Mouse (Mus musculus) erythroid progenitor cell, adult 5-6 weeks (primary cell): ENCODE measurements at regions not wholly inside any gene's neighbourhood (a gene's known extent, or its start where the extent isn't known, plus 50 kb on each side); places are given as distances from the start of the nearest gene placed in this dataset.
A peak's percentile ranks its signal among the peaks of the same experiment; 100 is the strongest.

Experiments
- ATAC-seq: replicated peaks from 2 replicates; pipeline ENCODE4 v1.8.0; 2016; ENCODE audit warnings: moderate number of reproducible peaks, mild to moderate bottlenecking, moderate TSS enrichment, inconsistent platforms; ENCODE audit not compliant: poor library complexity, low FRiP score, severe bottlenecking

DNA sequence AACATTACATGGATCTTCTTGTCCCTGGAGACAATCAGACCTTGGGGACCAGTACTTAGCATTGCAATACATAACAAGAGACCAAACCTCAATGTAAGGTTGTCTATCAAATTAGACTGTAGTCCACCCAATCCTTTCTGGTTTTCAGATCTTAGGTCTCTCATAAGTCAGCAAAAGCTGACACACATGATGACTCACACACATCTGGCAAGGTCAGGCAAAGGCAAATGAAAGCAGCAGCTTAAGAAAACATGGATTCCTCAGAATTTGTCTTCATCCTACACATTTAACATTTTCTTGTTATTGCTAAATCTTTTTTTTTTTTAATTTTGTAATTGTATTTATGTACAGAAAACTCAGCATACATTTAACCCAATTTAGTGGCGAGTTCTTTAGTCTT lies 52.0 kb downstream of the Gm11983 start:
- no peak for ATAC-seq

DNA sequence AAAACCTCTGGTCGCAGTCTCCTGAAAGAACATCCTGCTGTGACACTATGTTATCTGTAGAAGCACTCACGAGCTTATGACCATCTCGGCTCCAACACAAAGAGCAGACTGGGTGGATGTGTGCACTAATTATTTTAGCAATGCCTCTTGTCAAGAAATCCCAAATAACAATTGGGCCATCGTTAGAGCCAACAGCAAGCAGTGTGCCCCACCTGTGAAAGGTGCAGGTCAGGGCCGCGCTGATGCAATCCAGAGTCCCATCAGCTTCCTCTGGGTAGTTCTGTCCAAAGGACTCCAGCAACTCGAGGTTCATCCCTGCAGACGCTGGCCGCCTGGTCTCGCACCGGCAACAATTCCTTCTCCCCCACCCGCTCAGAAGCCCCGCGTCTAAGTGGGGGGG lies 54.6 kb downstream of the Gm11983 start:
- ATAC-seq: no peak

DNA sequence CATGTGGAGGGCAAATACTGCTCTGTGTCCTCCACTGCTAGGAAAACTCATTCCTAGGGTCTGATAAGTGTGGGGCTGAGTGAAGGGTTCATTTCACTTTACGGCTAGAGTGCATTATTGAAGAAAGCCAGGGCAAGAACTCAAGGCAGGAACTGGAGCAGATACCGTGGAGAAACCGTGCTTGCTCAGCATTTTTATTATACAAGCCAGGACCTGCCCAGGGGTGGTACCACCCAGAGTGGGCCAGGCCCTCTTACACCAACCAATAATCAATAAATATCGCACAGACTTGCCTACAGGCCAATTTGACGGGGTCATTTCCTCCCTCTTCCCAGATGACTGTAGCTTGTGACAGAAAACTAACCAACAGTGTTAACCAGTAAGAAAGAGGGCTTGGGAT lies 57.7 kb downstream of the Gm11983 start:
- ATAC-seq: no peak

DNA sequence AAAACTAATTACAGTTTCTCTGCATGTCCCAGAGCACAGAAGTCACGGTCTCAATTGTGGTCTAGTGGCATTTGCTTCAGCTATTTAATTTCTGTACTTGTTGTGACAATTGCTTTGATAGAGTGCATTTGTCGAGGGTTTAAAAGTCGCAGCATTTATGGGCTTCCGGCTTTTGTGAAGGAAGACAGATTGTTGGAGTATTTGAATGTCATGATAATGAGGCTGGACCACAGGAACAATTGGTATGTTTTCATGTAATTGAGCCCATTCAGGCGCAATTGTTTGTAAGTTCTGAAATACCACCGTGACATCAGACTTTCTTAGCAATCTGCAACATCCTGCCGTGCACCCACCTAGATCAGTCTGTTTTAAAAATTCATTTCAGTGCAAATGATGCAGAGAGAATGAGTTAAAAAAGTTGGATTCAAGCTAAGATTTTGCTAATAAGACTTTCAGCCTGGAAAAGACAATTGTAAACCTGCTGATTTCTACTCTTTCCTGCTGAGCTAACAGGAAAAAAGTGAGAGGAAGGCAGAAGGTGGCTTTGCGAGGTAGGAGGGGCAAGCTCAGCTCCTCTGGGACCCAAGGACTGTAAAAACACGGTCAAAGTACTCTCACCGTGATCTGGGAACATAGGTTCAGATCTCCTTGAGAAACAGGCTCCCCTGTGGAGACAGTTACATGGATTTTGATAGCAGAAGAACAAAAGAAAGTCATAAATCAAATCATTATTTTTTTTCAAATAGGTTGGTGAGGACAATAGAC lies 58.7 kb downstream of the Gm11983 start:
- no peak for ATAC-seq

DNA sequence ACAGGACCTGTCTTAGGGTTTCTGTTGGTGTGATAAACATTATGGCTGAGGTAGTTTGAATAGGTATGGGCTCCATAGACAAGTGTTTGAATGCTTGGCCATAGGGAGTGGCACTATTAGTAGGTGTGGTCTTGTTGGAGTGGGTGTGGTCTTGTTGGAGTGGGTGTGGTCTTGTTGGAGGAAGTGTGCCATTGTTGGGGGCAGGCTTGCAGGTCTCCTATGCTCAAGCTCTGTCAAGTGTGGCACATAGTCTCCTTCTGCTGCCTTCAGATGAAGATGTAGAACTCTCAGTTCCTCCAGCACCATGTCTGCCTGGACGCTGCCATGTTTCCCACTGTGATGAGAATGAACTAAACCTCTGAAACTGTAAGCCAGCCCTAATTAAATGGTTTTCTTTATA lies 59.9 kb downstream of the Gm11983 start:
- no peak for ATAC-seq

DNA sequence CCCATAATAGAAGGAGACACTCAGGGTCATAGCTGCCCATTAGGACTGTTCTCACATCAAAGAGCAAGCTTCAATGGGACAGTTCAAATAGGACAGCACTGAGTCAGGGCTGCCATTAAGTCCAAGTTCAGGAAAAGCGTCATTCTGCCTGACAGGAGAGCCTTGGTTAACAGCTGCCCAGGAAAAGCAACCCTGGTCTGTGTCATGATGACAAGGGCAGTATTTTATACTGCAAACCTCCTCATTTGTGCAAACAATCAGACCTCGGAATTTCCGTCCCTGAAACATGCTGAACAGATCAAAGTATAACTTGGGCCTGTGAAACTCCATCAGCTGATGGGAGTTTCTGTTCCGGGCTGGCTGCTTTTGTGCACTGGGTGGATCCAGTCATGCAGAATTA lies 62.8 kb downstream of the Gm11983 start:
- ATAC-seq: no peak

DNA sequence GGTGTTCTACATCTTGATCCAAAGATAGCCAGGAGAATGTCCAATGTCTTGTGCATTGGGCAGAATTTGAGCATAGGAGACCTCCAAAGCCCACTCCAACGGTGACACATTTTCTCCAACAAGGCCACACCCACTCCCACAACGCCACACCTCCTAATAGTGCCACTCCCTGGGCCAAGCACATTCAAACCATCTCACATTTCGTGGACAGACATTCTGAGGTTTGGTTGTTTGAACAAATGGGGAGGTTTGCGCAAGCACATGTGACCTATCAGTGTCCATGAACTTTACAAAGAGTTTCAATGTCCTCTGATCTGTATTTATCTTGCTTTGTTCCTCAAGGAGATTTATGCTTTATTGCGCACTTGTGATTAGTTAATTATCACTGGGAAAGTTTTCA lies 63.5 kb downstream of the Gm11983 start:
- ATAC-seq: no peak

DNA sequence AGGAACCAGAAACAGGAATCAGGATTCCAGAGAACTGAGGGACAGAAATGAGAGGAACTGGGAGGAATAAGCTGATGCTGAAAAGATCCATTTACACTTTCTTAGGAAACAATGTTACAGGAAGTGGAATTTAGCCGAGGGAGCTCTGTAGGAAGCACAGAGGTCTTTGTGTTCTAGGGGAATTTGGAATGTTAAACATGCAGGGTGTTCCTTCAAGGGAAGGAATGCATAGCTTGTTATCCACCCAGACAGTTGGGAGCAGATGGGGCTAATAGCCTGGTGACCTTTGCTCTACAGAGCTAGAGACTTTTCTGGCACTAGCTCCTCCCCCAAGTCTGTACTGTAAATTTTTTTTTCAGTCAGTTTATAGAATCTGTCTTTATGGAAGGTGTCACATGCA lies 64.1 kb downstream of the Gm11983 start:
- ATAC-seq: no peak

DNA sequence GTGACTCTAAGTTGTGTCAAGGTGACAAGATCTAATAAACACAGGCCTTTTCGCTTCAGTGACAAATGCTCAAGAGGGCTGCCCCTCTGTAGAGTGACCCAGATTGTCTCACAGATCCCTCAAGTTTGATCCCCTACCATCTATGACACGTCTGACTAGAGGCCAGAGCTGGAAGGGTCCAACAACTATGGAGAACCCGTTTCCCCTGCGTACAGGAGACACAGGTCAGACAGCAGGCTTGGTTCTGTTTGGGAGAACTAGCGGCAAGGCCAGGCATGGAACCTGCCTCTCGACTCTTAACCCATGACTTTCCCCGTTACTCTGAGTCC lies 68.1 kb downstream of the Gm11983 start:
- ATAC-seq: no peak

DNA sequence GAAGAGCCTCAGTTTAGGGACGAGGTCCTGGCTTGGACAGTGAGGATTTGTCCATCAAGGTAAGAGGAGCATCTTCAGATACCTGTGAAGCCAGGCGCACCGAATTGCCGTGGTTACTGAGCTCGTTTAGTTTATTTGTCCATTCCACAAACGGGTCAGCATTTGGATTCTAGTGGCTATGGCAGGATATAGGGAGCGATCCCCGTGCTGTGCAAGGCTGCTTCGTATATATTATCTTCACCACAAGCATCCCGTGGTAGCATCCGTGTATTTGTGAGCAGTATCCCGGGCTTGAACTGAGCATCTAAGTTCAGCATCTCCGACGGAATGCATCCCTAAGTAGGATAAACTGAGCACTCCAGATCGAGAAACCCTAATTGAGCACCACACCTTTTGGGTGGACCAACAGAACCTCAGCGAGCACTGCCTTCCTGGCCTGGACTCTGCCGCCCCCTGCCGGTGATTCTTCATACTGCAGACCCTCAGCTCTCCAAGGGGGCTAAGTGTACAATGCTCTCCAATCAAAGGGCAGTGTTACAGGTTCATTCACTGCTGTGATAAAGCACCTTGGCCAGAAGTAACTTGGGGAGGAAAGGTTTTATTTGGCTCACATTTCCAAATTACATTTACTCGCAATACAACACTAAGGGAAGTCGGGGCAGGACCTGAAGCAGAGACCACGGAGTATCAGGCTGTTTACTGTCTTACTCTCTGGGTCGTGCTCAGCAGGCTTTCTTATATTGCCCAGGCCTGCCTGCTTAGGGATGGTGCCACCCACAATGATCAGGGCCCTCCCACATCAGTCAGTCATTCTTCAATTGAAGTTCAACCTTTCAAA lies 68.6 kb downstream of the Gm11983 start:
- ATAC-seq: peak; percentile 46

DNA sequence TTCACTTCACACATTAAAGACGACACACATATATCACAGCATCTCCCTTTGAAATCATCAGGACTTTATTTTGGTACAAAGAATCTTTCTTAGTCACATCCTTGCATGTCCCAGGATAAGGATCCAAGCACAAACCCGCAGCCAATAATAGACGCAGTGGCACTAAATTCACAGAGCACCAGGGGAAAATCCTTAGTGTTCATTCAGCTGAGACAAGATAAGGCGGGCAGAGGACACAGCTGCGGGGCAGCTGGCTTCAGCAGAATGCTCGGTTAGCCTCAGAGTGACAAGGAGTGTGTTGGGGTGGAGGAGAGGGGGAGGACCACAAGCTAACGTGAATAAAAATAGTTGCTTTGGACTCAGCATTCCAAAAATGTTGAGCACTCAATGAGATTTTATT lies 70.7 kb downstream of the Gm11983 start:
- no peak for ATAC-seq

DNA sequence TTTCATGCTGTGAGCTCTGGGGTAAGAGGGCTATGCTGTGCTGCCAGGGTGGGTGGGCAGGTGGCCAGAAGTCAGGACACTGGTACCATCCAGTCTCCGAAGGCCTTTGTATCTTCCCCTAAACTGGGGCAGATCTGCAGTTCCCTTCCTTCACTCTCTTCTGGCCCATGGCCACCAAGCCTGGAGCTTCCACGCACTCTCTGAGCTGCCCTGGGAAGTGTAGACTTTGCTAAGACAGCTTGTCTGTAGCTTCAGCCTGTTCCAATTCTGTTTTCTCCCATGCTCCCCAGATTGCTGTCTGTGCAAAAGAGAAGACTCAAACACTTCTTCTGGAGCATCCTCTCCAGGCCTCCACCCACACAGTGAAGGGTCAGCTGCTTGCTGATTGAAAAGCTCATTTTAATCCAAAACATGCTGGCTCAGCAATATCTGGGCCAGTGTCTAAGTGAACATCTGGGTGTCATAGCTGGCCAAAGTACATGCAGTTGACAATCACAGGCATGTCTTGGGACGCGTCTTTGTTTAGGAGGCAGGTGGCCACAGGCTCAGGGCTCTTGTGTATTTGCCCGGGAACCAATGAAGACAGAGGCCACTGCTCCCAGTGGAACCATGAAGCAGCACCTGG lies 72.0 kb downstream of the Gm11983 start:
- ATAC-seq: no peak

DNA sequence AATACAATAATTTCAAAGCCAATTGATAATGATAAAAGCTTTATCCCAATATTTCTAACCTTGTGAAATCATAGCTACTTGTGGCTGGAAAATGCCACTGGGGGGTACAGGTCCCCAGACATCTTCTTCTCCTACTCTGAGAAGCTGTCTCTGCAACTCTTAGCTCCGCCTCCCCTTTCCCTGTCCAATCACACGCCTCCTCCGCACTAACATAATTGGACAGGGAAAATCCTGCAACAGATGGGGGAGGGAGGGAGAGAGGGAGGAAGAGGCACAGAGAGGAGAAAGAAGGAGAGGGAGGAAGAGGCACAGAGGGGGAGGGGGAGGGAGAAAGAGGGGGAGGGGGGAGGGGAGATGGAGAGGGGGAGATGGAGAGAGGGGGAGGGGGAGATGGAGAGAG lies 73.3 kb downstream of the Gm11983 start:
- no peak for ATAC-seq

DNA sequence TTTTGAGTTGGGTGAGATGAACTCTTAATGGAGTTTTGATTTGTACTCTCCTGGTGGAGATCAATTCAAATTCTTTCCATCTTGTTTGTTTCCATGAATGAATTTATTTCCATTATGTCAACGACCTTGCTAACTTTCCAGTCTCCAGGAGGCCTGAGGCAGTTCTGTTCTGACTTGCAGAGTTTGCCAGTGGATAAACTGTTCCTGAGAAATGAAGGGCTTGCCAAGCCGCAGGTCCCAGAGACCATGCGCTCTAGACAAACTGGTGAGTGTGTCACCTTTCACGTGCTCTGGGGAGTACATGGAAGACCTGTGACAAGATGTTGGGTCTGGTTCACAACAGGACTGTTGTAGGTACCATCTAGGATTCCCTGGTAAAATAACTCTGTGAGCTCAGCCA lies 74.5 kb downstream of the Gm11983 start:
- no peak for ATAC-seq

DNA sequence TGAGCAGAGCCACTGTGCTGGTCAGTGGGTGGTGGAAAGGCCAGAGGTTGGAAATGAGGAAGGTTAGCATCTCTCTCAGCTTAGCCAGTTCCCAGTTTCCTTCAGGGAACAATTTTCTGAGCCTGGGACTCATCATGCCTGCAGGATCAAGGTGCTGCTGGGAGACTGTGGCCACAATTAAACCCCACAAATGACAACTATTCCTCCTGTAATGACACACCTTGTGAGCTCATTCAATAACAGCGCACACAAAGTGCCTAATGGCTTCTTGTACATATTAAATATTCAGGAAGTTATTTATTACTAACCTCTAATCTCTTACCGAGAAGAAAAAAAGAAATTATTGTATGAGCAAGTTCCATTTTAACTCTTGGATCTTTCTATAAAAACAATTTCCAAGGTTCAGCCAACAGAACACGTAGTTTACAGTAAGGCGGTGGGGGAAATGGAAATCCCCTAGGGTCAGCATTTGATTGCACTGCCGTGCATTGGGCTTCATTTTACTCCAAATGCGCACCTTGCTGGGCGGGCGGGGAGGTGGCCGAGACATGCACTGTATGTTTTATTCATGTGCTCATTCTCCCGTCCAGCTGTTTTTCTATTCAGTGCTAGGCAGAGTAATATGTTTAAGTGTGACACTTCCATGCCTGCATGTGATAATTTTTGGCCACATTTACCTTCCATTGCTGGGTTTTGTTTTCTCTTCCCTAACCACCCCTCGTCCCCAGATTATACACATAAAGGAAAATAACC lies 75.4 kb downstream of the Gm11983 start:
- no peak for ATAC-seq

DNA sequence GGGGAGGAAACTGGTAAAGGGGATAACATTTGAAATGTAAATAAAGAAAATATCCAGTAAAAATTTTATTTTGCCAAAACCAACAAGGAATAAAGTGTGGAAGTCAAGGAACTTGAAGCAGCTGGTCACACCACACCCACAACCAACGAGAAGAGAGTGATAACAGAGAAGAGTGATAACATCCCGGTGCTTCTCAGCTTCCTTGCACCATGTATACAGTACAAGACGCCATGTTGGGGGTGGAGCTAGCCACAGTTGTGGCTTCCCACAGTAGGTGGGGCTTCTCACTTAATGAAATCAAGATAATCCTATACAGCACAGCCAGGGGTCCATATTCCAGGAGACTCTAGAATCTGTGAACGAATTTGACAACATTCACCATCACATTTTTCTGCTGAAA lies 77.9 kb downstream of the Gm11983 start:
- ATAC-seq: no peak

DNA sequence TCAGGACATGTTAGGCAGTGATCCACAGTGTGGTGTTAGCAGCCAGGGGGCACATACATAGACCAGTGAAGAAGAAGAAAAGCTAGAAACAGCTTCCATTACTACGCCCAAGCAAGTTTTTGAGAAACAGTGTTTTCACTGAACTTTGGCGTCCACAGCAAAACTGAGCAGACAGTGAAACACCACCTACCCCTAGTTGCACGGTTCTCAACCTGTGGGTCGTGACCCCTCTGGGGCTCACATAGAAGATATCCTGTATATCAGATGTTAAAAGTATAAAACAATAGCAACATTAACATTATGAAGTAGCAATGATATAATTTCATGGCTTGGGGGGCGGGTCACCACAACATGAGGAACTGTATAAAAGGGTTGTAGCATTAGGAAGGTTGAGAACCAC lies 81.1 kb downstream of the Ramp3 start:
- no peak for ATAC-seq

DNA sequence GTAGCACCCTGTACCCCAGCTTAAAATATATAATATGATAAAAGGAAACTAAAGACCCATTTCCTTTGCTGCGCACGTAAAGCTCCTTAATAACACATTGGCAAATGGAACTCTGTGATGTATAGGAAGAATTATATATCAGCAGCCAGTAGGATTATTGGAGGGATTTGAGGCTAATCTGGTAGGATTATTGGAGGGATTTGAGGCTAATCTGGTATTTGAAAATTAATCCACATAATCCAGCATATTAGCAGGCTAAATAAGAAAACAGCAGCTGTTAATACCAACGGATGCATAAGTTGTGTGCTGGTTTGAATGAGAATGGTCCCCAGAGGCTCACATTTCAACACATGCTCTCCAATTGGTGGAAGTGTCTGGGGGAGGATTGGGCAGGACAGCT lies 80.3 kb downstream of the Ramp3 start:
- no peak for ATAC-seq

DNA sequence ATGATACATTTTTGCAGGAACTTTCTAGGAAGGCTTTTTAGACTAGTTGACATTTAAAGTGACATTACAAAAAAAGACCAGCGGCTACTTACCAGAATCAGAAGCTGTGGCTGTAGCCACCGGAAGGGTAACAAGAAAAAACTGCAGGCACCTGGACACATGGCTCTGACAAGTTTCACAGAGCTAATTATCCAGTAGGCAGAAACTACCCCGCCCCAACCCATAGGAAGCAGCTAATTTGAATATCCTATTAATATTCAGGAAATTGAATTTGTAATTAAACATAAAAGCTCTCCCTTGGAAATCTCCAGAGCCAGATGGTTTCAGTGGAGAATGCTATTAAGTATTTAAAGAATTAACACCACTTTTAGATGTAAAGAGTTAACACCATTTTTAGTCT lies 79.8 kb downstream of the Ramp3 start:
- no peak for ATAC-seq

DNA sequence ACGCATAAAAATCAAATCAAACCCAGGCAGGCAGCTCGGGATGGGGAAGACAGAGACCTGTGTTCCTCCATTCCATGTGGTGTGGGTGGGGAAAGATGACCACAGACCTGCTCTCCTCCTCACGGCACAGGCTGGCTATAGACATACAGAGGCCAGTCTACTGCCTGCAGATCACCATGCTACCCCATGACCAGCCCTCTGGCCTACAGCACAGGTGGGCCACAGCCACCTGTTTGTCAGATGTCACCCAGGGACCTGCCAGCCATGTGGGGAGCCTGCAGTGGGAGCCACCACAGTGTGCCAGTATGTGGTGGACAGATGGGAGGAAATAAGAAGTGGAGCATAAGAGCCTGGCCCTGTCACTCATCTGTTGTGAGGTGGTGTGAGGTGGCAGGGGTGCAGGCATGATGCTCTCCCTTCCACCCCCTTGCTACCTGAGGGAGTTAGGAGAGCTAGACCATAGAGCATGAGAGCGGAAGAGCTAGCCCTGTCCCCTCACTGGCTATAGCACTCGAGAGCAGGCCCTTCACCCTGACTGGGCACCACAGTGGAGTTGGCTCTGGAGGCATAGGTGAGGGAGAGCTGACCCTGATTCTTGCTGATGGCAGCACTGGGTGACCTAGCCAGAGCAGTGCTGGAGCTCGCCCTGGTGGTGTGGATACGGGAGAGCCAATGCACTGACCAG lies 76.6 kb downstream of the Ramp3 start:
- ATAC-seq: no peak
